Mouse (Mus musculus): ENCODE measurements at regions not wholly inside any gene's neighbourhood (a gene's known extent, or its start where the extent isn't known, plus 50 kb on each side); places are given as distances from the start of the nearest gene placed in this dataset.

GRCm38 (mm10) chr7:145107575-145108170, 100.2 kb downstream of the 1810010D01Rik start:
- TF ChIP-seq CTCF (IDR thresholded peaks at IDR 0.05; ENCODE audit: extremely low read depth, insufficient read depth, insufficient read length, insufficient replicate concordance): no peak
- no peak for TF ChIP-seq POLR2A (IDR thresholded peaks at IDR 0.05; ENCODE audit: low read depth, low read length)
